Mouse (Mus musculus) NIH3T3 (cell line): ENCODE measurements around the gene Ak1.

Experiments
- DNase-seq: peaks from one replicate; pipeline ENCODE4 v3.0.0-alpha.2; 2012; ENCODE audit warnings: low read depth

The Ak1 gene

DNA sequence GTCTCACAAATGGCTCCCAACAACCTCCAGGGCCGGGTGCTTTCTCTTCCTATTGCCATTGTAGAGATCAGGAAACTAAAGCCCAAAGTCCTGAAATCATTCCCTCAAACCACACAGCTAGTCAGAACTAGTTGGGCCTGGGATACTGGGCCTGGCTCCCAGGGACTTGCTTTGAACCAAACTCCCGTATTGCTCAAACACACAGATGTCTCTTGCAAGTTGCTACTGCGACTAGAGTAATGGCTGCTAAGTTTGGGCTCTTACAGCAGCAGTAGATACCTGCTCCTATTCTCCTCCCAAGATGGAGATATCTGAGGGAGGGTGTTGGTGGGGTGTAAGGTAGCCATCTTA, 33.8 kb downstream of the Ak1 start:
- peak; percentile 37 for DNase-seq

DNA sequence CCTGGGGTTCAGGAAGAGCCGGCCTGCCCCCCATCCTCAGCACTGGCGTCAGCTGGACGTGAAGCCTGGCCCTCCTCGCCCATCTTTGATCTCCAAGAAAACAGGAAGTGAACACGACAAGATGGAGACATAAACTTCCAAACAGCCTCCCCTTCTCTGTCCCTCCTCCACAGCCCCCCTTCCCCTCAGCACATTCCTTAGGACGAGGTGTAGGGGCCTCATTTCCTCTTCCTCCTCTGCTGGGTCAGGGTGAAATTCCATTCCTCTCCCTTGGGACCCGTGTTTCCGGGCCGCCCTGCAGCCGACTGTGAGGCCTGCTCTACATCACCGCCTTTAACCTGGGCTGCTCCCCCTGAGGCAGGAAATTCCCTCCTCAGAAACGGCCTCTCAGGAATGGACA, 34.3 kb downstream of the Ak1 start:
- no peak for DNase-seq

DNA sequence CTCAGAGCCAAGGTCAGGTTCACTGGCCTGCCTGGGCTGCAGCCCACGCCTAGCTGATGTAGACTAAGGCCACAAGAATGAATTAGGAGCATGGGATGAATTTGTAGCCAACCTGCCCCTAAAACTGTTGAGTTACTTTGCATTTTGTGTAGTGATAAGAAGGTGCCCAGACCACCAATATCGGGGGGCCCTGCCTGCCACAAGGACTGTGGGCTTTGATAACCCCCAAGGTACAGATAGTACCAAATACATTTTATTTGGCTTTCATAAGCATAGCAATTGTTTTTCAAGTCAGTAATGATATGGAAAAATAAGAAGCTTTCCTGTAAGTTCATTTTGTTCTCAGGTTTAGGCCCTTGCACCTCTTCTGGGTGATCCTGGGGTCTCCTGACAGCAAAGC, 37.3 kb downstream of the Ak1 start:
- DNase-seq: no peak

DNA sequence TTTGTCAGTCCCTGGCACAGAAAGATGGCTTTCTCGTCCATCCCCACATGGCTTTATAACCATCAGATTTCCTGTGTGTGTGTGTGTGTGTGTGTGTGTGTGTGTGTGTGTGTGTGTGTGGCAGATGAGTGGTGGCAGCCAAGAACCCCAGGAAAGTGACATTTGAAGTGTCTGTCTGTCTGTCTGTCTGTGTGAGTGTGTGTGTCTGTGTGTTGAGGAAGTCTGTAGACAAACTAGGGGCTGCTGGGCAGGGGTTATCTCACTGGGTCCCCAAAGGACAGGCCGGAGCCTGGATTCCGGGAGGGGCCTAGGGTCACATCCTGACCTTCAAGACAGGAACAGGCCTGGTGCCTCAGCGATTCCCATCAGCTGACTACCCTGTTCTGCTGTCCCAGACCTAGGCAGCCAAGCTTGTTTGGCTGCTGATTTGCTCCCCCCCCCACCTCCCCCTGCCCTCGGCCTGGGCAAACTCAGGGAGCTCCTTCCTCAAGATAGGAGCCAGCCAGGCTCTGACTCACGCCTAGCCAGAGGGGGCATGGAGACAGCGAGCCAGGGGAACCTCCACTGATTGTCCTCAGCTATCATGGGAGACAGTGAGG, 40.0 kb downstream of the Ak1 start:
- peak; percentile 78 for DNase-seq

DNA sequence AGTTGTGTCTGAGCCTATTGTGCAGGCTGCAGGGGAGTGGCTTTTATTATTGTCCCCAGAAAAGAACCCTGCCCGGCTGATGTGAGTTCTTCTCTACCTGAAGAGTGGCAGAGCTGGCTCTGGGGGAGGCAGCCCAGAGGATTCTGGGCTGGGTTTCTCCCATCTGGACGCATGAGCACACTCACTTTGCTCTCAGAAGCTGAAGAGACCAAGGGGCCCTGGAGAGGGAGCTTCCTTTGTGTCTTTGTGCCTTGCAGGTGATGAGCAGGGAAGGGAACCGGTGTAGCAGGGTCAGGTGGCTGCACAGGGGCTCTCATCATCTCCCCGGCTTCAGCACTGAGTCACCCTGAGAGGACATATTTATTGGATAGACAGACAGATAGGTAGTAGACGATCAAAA, 40.7 kb downstream of the Ak1 start:
- no peak for DNase-seq

DNA sequence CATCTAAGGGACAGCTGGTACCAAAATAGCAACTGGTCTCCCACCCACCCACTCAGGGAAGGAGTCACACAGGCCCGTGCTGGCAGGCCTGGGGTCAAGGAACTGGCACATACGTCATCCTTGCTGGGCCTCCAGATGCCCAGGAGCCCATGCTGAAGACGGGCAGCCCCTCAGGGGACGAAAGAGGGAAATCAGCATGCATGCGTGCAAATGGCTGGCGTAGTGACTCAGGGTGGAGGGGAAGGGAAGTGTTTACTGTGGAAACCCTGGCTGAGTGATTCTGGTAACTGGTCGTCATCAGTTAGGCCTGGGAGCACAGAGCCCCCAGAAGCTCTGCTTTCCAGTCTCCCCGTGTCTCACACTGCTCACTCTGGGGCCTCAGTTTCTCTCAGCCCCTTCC, 43.8 kb downstream of the Ak1 start:
- DNase-seq: no peak

DNA sequence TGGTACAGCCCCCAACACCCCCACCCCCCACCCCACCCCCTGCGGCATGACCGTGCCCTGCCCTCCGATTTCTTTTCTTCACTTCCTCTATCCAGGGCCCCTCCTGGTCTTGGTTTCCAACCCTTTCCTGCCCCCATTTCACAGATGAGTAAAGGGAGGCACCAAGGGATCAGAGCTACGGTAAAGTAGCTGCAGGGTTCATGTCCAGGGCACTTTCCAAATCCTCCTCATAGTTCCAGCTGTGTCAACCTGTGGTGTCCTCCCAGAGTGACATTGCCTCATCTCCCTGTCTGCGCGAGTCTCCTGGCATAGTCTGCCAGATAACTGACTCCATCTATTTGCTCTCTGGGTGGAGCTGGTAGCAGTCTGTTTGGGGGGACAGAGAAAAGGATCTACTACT, 44.3 kb downstream of the Ak1 start:
- no peak for DNase-seq

DNA sequence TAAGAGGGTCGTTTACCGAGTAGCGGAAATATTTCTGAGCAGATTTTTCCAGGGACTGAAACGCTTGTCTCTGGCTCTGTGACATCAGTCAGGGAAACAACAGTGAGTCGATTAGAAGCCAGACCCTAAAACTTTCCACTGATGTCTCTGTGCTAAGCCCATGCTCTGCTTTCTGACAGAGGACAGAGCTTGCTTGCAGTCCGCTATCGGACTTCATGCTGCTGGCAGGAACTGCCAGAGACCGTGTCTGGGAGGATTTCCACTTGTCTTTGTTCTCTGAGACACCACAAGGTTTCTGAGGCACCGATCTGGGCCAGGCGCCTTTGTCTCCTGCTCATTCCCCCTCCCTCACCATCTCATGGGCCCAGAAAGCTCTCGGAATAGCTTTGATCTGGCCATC, 46.2 kb downstream of the Ak1 start:
- DNase-seq: no peak

DNA sequence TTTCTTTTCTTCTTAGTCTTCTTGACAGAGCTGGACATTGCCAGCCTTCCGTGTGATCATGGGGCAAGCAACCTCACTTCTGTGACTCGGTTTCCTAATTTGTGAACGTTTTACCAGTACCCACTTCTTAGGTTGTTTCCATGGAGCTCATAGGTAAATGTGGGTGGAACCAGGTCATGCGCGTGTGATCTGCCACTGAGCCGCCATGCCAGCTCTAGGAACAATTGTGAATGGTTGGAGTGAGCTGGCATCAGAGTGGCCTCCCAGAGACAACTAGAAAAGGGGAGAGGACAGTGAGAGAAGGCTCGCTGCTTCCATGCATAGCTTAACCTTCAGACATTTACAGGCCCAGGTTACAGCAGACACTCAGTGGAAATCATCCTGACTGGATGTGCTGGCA, 46.6 kb downstream of the Ak1 start:
- no peak for DNase-seq

DNA sequence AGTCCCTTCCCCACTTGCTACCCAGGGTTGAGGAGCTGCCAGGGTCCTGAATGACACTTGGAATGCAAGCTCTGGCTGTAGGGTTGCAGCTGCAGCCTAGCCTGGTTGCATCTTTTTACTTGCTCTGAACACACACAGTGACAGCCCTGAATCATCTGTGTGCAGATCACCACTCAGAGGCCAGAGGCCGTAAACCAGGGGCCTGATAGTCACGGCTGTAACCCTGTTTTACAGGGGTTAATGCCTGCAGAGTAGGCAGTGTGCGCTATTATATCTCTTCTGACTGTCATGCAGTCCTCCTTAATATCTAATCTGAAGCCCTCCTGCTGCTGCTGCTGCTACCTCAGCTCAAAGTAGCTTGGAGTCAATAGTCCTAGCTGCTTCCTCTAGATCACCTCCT, 48.3 kb downstream of the Ak1 start:
- DNase-seq: no peak

DNA sequence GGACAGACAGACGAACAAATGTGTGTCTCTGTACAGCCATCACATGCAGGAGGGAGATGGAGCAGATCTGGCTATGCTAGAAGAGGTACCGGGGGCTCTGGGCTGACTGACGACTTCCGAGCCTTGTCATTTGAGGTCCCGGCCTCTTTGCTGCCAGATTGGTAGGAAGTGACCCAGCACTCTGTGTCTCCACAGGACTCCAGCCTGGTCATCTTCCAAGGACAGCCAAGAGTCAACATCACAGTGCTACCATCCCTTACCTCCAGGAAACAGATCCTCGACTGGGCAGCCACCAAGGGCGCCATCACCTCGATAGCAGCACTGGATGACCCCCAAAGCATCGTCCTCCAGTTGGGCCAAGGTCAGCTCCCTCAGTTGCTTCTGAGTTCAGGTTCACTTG, 49.6 kb downstream of the Ak1 start:
- no peak for DNase-seq

DNA sequence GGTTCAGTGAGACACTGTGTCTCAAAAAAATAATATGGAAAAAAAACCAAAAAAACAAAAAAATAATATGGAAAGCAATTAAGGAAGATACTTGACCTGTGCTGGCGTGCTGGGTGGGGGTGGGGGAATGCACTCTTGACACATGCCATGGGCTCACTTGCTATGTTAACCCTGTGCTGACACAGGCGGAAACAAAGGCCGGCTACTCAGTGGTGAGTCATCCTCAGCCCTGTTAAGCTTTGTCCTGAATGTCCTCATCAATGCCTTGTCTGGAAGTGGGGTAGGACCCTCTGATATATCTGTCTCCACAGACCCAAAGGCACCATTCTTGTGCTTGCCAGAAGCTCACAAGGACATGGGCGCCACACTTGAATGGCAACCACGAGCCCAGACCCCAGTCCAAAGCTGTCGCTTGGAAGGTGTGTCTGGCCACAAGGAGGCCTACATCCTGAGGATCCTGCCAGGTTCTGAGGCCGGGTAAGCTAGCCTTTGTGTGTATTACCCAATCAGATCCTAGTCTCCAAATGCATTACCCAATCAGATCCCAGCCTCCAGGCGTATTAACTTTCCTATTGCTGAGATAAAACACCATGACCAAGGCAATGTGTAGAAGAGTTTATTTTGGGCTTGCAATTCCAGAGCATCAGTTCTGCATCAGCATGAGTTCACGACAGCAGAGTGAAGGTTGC, 50.5 kb downstream of the Ak1 start:
- DNase-seq: peak; percentile 47

DNA sequence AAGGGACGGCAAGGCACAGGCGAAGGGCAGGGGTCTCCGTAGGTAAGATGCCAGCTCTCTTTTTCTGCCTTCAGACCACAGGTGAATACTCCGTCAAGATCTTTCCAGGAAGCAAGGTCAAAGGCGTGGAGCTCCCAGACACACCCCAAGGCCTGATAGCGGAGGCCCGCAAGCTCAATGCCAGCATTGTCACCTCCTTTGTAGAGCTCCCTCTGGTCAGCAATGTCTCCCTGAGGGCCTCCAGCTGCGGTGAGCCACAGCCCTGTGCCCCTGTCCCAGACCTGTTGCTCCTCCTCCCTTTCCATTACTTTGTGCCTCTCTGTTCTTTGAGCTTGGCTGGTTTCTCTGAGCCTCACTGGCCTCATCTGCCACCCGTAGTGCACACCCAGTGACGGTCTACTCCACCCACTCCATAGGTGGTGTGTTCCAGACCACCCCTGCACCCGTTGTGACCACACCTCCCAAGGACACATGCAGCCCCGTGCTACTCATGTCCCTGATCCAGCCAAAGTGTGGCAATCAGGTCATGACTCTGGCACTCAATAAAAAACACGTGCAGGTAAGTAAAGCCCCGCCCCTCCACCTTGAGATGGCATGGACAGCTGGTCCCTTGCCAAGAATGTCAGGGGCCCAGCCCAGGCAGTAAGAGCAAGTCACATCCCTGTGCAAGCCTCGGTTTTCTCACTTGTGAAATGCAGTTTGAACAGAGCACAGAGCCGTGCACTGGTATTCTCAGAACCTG, 51.8 kb downstream of the Ak1 start:
- DNase-seq: no peak

DNA sequence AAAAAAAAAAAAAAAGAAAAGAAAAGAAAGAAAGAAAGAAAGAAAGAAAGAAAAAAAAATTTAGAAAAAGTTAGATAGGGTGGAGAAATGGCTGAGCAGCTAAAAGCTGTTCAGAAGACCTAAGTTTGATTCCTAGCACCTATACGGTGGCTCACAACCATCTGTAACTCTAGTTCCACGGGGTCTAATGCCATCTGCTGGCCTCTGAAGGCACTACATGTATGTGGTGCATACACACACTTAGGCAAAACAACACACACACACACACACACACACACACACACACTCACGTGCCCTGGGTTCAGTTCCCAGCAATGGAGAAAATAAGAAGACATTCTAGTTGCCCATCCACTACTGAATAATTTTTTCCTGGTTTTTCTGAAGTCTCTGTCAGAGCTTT, 55.3 kb downstream of the Ak1 start:
- DNase-seq: no peak

DNA sequence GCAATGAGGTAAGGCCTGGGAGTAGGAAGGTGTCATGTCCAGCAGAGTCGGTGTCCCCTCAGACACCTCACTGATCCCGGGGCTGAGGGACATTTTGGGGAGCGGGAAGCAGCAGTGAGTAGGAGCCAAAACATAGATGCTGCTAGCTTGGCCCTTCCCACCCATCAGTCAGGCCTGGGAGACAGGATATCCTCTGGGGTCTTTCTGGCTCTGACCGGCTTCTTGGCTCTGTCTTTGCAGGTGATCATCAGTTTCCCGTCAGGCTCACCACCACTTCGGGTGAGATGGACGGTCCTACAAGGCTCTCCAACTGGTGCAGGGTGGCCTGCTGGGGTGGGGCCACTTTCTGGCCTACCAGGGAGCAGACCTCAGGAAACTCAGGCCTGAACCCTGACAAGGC, 56.1 kb downstream of the Ak1 start:
- no peak for DNase-seq

DNA sequence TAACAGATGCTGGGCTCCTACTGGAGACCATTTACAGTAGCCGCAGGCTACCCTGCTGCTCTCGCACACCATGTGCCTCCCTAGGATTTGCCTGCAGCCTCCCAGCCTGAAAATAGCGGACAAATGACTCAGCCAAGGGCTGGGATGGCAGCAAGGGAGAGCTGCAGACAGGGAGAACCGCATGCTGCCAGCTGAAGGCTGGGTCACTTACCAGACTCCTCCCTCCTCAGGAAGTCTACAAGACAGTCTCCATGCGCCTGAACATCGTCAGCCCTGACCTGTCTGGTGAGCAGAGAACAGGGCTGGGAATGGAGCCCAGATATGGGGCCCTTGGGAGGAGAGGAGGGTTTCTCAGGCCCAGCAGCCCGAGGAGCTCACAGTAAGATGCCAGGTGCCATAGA, 58.5 kb downstream of the Ak1 start:
- DNase-seq: peak; percentile 94

DNA sequence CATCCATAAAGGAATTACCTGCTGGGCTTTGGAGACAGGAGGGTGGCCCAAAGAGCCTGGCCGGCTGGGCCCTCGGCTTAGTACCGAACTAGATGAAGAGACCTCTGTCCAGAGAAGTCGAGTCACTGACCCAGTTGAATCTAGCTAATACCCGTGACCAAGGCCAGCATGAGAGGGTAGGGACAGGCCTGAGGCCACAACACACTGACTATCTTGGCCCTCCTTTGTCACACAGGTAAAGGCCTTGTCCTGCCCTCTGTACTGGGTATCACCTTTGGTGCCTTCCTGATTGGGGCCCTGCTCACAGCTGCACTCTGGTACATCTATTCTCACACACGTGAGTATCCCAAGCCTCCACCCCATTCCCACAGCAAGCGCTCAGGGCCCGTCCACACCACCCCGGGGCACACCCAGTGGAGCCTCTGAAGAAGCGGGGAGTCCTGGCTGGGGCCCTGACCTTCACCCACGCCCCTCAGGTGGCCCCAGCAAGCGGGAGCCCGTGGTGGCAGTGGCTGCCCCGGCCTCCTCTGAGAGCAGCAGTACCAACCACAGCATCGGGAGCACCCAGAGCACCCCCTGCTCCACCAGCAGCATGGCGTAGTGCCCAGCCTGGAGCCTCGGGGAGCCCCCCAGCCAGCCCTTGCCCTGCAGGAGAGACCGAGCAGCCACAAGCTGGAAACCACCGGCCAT, 59.5 kb downstream of the Ak1 start:
- DNase-seq: no peak

DNA sequence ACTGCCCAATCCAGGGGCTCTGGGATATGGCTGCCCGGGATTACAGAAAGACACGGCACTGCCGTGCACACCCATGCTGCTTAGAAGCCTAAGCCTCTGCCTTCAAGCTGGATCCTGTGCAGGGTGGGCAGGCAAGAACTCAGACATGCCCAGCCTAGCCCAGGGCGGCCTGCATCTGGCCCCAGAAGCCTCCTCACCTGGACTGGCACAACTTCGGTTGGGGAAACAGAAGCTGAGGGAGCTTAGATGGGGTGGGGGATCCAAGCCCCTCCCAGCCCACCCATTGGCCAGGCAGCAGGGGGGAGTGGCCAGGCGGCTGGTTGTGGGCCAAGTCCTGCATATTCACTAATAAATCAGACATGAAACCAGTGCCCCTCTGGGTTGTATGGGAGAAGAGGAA, 60.2 kb downstream of the Ak1 start:
- DNase-seq: no peak

DNA sequence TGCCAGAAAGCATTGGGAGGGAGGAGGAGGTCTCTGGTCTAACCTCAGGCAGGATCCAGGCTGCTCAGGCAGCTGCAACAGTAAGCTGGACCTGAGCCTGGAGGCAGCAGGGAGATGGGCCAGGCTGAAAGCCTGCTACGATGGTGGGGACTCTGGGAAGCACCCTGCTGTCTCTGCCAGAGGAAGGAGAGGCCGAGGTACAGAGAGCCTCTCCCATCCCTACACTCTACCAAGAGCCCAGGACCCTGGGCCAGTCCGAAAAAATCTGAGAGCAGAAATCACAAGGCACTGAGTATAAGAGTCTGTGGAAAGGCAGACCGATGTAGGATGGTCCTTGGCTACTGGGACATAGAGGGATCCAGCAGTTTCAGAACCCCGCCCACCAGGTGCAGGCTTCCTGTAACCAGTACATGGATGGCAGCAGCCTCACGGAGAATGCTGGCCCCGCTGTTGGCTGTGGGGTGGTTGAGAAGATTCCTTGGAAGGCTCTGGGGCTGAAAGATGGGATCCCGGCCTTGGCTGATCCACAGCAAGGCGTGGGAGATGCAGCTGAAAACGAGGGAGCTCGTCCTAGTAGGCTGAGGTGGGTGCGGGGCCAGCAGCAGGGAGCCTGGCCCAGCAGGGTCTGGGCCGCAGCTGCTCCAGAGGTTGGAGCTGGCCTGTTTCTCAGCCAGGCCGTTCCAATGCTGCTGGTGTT, 61.3 kb downstream of the Ak1 start:
- DNase-seq: no peak

DNA sequence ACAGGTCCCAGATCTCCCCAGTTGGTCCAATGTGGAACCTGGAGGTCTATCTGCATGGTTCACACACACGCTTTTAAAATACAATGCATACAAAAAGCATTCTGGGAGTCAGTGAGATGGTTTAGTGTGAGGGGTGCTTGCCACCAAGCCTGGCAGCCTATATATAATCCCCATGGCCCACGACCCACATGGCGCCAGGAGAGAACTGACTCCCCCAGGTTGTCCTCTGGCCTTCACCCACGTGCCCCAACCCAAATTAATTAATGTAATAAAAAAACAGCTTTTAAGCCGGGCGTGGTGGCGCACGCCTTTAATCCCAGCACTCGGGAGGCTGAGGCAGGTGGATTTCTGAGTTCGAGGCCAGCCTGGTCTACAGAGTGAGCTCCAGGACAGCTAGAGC, 62.1 kb downstream of the Ak1 start:
- DNase-seq: no peak
